Mouse (Mus musculus) midbrain, postnatal 0 days (tissue): ENCODE results near the gene B3gat2. TPM values are rescaled to one million over a fixed set of nuclear protein-coding genes. Genes with fewer than 3 reads are reported as not detected.

ENCODE experiments used
- ATAC-seq: fragments of 200-750 bp; cut with Nextera tagmentation; 2 replicates; pipeline ENCODE4 v1.8.0; 2017; ENCODE audit warnings: moderate number of reproducible peaks, mild to moderate bottlenecking, moderate TSS enrichment, moderate library complexity; ENCODE audit not compliant: low FRiP score
- DNase-seq: peaks from one replicate; pipeline ENCODE4 v3.0.0-alpha.2; 2015; ENCODE audit warnings: low spot score
- H3K27ac ChIP-seq: fragments of 300-500 bp; sonication (generic); 2 replicates; pipeline ENCODE4 v1.5.1; 2014; ENCODE audit warnings: low read depth, mild to moderate bottlenecking, low read length, mixed read lengths
- H3K27me3 ChIP-seq: fragments of 300-500 bp; sonication (generic); 2 replicates; pipeline ENCODE4 v1.6.1; 2014; ENCODE audit warnings: low read length, control low read depth, mixed read lengths; ENCODE audit not compliant: insufficient read depth
- H3K36me3 ChIP-seq: fragments of 300-500 bp; sonication (generic); 2 replicates; pipeline ENCODE4 v1.6.1; 2014; ENCODE audit warnings: low read length, control low read depth, mixed read lengths; ENCODE audit not compliant: insufficient read depth
- H3K4me1 ChIP-seq: fragments of 300-500 bp; sonication (generic); 2 replicates; pipeline ENCODE4 v1.6.1; 2014; ENCODE audit warnings: mild to moderate bottlenecking, control low read depth, antibody characterized with exemption, low read length, mixed read lengths; ENCODE audit not compliant: insufficient read depth
- H3K4me2 ChIP-seq: fragments of 300-500 bp; sonication (generic); 2 replicates; pipeline ENCODE4 v1.6.1; 2014; ENCODE audit warnings: low read depth, mild to moderate bottlenecking, low read length, mixed read lengths; ENCODE audit not compliant: poor library complexity, severe bottlenecking
- H3K4me3 ChIP-seq: fragments of 300-500 bp; sonication (generic); 2 replicates; pipeline ENCODE4 v1.5.1; 2014; ENCODE audit warnings: low read depth, mild to moderate bottlenecking, low read length, moderate library complexity
- H3K9ac ChIP-seq: fragments of 300-500 bp; sonication (generic); replicated peaks from 2 replicates; pipeline ENCODE4 v1.6.1; 2014; ENCODE audit warnings: mild to moderate bottlenecking, low read length, moderate library complexity, mixed read lengths; ENCODE audit not compliant: poor library complexity, severe bottlenecking
- H3K9me3 ChIP-seq: fragments of 300-500 bp; sonication (generic); 2 replicates; pipeline ENCODE4 v1.6.1; 2016; ENCODE audit warnings: low read length, control low read depth
- CTCF ChIP-seq: IDR thresholded peaks from 2 replicates; pipeline ENCODE4 v1.5.1; 2016; ENCODE audit warnings: antibody characterized with exemption, mild to moderate bottlenecking
- WGBS: fragments of 180-500 bp; shearing (Covaris S2); extraction: QIAGEN DNeasy Blood & Tissue Kit; methylation state at CpG from one replicate; pipeline ENCODE4 v1.1.7; 2014; 5-methylcytosine and 5-hydroxymethylcytosine counted together
- polyA plus RNA-seq: library from polyadenylated mRNA; unstranded; fragments of >200 nt; fragmentation: Nextera tagmentation; extraction: Ambion mirVana; gene quantifications from 2 replicates; pipeline ENCODE4 v1.2.1, GENCODE M21; 2015
- total RNA-seq: library from RNA; depleted of rRNA; stranded (reverse); fragments of >200 nt; gene quantifications from 2 replicates; pipeline ENCODE4 v1.2.3, GENCODE M21; 2014

The B3gat2 gene
- total and polyA plus RNA-seq, 2 experiments from 2014 or later: 15.0 to 31.2 TPM

DNA sequence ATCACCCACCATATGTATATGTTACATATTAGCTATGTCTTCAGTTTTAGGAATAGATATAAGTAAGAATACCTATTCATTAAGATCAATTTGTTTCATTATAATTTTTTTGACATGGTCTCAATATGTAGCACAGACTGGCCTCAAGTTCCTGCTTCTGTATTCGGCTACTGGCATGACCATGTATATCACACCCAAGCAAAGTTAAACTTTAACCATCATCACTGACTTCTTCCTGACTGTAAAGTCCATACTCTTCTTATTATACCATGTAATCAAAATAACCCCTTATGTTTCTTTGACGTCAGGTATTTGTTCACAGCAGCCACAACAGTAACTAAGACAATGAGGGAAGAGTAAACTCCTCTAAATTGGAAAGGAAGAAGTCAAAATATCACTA lies 99.4 kb downstream of the B3gat2 start:
- no peaks in the 10 kb centered on the region for H3K4me1 ChIP-seq
- H3K27ac ChIP-seq: no peak overlapping the region
- no peaks in the 10 kb centered on the region for H3K27me3 ChIP-seq
- no peak for DNase-seq
- no peak overlapping the region for H3K9ac ChIP-seq
- H3K9me3 ChIP-seq: no peaks in the 10 kb centered on the region
- H3K4me2 ChIP-seq: no peak overlapping the region
- ATAC-seq: no peak
- H3K4me3 ChIP-seq: no peak overlapping the region
- peaks cover 24% of the 10 kb centered on the region for H3K36me3 ChIP-seq
- TF ChIP-seq CTCF: no peak
- WGBS: 95% methylated on average over 2 of the region's 2 CpGs

DNA sequence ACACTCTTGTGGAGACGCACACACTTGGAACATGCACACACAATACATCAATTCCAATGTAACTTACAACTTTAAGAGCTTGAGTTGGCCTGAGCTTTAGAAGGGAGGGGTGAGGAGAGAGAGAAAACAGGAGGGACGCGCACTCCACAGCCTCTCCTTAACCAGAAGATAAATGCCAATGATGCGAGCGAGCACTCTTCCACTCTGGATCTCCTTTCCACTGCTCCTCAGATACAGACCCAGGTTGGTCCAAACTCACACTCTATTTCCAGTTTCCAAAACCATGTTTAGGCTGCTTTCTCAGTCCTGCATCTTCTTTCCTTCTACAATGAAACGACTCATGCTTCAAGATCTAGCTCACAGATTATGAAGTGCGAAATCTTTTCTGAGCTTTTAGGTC lies 104.0 kb downstream of the B3gat2 start:
- no peak for ATAC-seq
- WGBS: 95% methylated on average over 7 of the region's 7 CpGs
- Histone ChIP-seq H3K27ac (no peak overlapping the region), H3K27me3 (no peaks in the 10 kb centered on the region), H3K36me3 (0 out of 2 replicates have a peak, but pooled peaks cover 3% of the 10 kb centered on the region), H3K9me3 (no peaks in the 10 kb centered on the region), H3K4me2 (no peak overlapping the region), H3K4me3 (no peak overlapping the region), H3K4me1 (no peaks in the 10 kb centered on the region), H3K9ac (no peak overlapping the region)
- DNase-seq: no peak
- TF ChIP-seq CTCF: no peak

DNA sequence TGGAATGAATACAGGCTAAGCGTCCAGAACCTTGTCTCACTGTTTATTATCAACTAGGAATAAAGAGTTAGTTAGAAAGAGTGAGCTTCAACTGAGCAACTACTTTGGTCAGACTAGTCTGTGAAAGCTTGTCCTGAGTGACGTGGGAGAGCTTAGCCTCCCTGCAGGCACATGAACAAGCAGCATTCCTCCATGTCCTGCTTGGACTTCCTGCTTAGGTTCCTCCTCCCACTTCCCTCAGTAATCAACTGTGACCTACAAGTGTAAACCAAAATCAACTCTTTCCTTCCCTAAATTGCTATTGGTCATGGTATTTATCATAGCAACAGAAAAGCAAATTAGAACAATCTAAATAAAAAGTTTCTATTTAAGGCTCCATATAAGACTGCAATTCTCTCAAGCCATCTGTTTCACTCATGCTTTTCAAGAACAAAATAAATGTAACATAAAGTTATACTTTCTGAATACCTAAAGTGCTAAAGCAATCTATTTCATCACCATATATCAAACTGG lies 105.9 kb downstream of the B3gat2 start:
- 65% methylated on average over 2 of the region's 2 CpGs for WGBS
- Histone ChIP-seq H3K27me3 (no peaks in the 10 kb centered on the region), H3K27ac (no peak overlapping the region), H3K4me1 (no peaks in the 10 kb centered on the region), H3K4me2 (no peak overlapping the region), H3K9me3 (no peaks in the 10 kb centered on the region), H3K36me3 (0 out of 2 replicates have a peak, but pooled peaks cover 3% of the 10 kb centered on the region), H3K9ac (no peak overlapping the region), H3K4me3 (no peak overlapping the region)
- ATAC-seq (no peak), DNase-seq (no peak)
- TF ChIP-seq CTCF: no peak

DNA sequence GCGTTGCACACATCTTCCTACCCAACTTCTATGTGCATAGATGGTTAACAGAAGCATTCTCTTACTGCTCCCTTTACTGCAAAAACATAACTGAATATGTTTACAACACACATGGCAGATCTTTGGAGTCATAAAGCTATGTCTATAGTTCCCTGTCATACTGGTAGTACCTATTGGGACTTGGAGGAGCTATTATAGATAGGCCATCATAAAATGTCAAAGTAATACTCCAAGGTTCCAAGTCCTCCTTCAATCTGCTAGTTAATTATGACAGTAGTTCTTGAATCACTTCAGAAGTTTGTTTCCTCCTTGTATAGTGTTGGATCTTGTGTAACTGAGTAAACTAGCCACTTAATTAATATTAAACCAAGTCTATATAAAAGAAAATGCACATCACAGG lies 110.6 kb downstream of the B3gat2 start:
- DNase-seq (no peak), ATAC-seq (no peak)
- H3K27me3 ChIP-seq: no peaks in the 10 kb centered on the region
- H3K4me3 ChIP-seq: no peak overlapping the region
- 0 out of 2 replicates have a peak, but pooled peaks cover 8% of the 10 kb centered on the region for H3K36me3 ChIP-seq
- H3K9ac ChIP-seq: no peak overlapping the region
- H3K4me2 ChIP-seq: no peak overlapping the region
- 100% methylated on average over 1 of the region's 1 CpGs for WGBS
- no peak overlapping the region for H3K27ac ChIP-seq
- H3K4me1 ChIP-seq: no peaks in the 10 kb centered on the region
- no peak for TF ChIP-seq CTCF
- H3K9me3 ChIP-seq: no peaks in the 10 kb centered on the region

DNA sequence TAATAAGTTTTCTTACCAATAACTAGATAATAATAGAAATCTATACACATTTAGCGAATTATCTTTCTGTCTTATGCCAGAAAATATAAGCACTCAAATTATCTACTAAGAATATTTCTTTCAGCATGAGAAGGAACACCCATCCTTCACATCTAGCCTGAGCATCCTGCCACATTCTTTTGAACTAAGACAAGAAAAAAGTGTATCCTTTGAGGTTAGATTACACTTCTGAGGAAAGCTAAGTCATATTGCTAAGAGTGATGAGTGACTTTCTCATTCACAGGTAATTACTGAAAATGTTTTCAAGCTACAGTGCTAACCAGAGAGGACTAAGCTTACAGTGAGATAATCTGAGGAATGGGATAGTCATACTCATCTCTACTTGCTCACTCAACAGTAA lies 121.1 kb downstream of the B3gat2 start:
- no peak overlapping the region for H3K4me2 ChIP-seq
- H3K4me3 ChIP-seq: no peak overlapping the region
- H3K27me3 ChIP-seq: no peaks in the 10 kb centered on the region
- H3K9ac ChIP-seq: no peak overlapping the region
- no peak overlapping the region for H3K27ac ChIP-seq
- TF ChIP-seq CTCF: no peak
- no peaks in the 10 kb centered on the region for H3K36me3 ChIP-seq
- no peak for DNase-seq
- WGBS: 95% methylated on average over 1 of the region's 1 CpGs
- H3K9me3 ChIP-seq: no peaks in the 10 kb centered on the region
- H3K4me1 ChIP-seq: no peaks in the 10 kb centered on the region
- ATAC-seq: no peak

DNA sequence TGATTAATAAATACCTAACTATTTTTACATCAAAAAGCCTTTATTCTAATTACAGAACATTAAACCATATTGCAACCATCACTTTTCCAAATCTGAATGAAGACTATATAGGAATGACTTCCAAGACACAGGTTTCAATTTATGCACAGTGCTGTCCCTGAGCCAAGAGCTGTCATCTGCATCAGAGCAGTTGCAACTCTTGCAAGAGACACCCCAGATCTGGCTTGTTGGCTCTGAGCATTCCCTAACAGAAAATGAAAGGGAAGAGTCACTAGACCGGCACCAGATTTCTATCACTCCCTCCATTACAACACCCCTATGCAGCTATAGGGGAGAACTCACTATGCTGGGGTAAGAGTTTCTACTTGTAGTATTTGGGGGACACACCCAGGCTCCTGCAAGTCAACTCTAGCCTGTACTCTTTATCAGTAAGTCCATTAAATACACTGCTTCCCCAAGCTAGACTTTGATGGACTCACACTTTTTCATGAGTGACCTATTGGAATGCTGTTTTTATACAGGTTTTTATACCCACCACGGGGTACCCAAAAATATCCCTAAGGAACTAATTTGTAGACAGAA lies 122.6 kb downstream of the B3gat2 start:
- no peak overlapping the region for H3K27ac ChIP-seq
- 89% methylated on average over 2 of the region's 2 CpGs for WGBS
- no peaks in the 10 kb centered on the region for H3K27me3 ChIP-seq
- ATAC-seq: no peak
- H3K4me2 ChIP-seq: no peak overlapping the region
- no peak for TF ChIP-seq CTCF
- no peak overlapping the region for H3K4me3 ChIP-seq
- H3K9me3 ChIP-seq: no peaks in the 10 kb centered on the region
- H3K9ac ChIP-seq: no peak overlapping the region
- H3K36me3 ChIP-seq: no peaks in the 10 kb centered on the region
- no peaks in the 10 kb centered on the region for H3K4me1 ChIP-seq
- no peak for DNase-seq
